Mouse (Mus musculus) brain, embryonic 14.5 days (tissue): ENCODE measurements around the gene Ccdc36.

Experiments used
- CTCF ChIP-seq: fragments of 200-500 bp; IDR thresholded peaks from 2 replicates; pipeline ENCODE4 v1.5.1; 2012; ENCODE audit warnings: inconsistent platforms, mild to moderate bottlenecking, moderate library complexity, borderline replicate concordance; ENCODE audit not compliant: insufficient read depth, insufficient read length; ENCODE audit errors: extremely low read depth
- POLR2A ChIP-seq: fragments of 200-500 bp; IDR thresholded peaks from 2 replicates; pipeline ENCODE4 v1.6.1; 2012; ENCODE audit warnings: mild to moderate bottlenecking, inconsistent platforms, borderline replicate concordance; ENCODE audit not compliant: poor library complexity, insufficient read depth, insufficient read length, severe bottlenecking; ENCODE audit errors: extremely low read depth

- TF ChIP-seq POLR2A (no peak), CTCF (no peak)
Measured at GRCm38 (mm10) chr9:108411381-108411942, 16.8 kb downstream of the Ccdc36 start.
